Mouse (Mus musculus) T-helper 17 cell (primary cell): ENCODE data around the gene Lamtor3.
"Not testable (repeated sequence)": the region's sequence is repeated elsewhere in the genome, so short reads cannot be mapped to it uniquely, and the experiment has no call there.

Experiments
- in situ Hi-C, 2 experiments: fragments of 300-600 bp; cut with MboI, MseI; formaldehyde crosslinking; loops; 1 replicate in 1 of 2; 2 replicates in 1 of 2; pipeline ENCODE4 v1.15.1; 2025; ENCODE audit warnings: high pct_unique_total_duplicates in 2 of 2

Gene Lamtor3

DNA sequence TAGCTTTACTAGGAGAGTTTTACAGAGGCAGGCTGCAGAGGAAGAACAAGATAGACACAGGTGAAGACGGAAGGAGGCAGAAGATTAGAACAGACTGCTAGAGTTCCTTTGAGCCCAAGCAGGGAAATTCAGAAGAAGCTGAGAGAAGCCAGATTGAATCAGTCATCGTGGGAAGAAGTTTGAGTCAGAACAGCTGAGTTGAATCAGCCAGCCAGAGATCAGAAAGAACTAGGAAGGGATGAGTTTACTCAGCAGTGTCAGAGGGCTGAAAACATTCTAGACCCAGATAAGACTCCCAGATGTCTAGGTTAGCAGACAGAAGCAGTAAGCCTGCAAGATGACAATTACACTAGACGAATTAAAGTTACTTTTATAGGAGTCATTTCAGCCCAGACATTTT, 15.7 kb downstream of the Lamtor3 start:
- in situ Hi-C loops: no loop called here

DNA sequence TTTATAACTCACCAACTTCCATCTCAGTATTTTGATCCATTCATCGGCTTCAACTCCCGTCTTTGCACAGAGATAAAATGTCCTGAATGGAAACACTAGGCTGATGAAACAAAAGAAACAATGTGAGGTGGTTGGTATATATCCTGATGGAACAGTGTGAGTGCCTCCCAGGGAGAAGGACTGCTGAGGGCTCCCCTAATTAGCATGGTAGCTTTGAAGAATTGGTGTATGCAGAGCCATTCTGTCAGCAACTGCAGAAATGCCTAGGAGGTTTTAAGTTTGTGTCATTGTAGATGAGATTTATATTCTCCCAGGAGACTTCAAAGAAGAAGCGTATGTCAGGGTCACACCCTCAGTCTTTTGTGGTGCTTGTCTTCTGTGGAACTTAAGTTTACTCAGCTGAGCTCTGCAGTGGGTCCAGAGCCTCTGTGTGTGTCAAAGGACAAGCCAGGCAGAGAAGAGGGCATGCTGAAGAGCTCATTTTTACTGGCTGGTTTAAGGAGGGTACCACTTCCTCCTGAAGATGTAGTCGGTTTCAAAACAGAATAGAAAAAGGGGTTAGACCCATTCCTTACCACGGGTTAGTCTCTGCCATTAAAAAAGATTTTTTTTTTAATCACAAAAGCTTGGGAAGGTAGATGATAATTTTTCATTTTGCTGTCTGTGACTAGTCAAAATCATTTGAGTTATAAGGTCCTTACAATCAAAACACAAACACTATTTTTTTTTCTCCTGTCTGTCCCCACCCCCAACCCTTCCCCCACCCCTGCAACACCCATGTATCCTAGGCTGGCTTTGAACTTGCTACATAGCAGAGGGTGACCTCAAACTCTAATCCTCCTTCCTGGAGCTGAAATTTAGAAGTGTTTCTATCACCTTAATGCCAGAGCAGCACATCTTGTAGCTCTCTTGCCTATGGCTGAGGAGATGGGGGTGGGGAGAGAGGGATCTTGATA, 17.5 kb downstream of the Lamtor3 start:
- in situ Hi-C loops: no loop called here

DNA sequence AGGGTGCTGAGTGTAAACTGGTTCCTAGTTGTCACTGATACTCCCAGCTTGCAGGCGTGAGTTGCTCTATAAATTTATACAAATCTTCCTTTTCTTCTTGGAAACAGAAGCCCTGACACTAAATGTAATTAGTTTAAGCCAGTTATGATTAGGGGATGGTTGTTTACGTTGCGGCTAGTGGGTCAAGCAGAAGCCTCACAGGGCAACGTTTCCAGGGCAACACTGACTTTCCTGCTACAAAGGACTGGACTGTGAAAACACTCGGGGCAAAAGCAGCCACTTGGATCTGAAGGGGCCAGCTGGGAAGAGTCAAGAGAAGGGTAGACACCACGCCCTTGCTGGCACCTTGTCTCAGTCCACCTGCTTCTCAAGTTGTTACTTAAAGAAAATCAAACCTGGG, 18.2 kb downstream of the Lamtor3 start:
- in situ Hi-C loops: no loop called here

DNA sequence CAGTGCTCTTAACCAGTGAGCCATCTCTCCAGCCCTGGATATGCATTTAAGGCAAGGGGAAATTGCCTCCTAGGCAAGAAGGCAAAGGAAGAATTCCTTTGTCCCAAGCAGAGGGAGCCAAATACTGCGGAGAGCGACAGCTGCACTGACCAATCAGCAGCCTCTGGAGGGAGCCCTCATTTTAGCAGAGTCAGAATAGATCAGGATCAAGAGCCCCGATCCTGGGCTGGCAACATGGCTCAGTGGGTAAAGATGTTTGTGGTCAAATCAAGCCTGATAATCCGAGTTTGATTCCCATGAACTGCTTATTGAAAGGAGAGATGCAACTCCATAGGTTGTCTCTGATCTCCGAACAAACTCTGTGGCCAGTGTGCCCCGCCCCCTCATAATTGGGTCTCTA, 20.3 kb downstream of the Lamtor3 start:
- in situ Hi-C loops: no loop called here

DNA sequence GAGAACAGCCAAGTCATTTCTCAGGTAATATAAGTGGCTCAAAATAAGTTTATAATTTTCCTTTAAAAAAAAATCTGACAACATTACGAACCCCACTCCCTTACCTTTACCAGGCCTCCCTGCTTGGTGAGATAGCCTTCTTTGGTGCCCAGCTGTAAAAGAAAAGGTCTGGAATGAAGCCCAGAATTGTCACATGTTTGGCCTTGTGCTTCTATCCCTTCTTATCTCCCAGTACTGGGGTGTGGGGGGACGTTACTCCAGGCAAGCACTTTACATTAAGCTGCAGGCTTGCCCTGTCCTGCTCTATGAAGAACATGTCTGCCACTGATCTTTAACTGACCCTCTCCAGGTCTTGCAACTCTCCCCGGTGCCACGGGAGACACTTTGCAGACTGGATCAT, 22.5 kb downstream of the Lamtor3 start:
- in situ Hi-C loops: no loop called here

DNA sequence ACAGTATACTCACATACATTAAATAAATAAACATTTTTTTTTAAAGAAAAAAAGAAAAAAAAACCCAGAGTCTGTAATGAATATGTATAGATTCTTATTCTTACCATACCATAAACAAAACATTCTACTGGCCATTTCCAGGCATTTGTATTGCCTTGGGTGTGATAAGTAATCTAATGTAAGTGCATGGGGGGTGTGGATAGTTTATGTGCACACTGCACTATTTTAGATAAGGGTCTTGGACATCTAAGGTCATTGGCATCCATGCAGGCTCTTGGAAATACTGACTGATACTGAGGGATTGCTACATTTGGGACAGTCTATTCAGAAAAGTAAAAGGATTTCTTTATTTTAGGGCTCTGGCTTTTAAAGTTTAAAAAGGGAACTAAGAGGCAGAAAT, 23.2 kb downstream of the Lamtor3 start:
- in situ Hi-C loops: no loop called here

DNA sequence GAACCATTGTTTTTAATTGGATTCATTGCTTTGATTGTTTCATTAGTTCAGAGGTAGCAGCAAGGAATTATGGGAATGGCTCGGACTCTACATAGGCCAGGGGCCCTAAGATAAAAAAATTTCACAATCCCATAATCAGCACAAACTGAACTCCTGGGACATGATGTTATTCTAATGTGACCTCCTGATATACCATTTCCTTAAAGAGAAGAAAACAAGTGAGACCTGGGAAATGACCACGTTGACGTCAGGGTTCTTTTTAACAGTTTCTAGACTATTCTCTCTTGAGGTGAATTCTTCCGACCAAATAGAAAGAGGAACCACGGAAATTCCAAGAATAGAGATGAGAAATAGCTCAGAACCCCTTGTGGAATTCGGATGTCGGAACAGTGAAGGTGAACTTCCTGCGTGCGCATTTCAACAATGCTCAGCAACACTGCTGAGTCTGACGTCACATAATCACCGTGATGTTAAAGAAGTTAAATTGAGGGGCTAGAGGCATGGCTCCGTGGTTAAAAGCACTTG, 23.9 kb downstream of the Lamtor3 start:
- in situ Hi-C loops: no loop called here

DNA sequence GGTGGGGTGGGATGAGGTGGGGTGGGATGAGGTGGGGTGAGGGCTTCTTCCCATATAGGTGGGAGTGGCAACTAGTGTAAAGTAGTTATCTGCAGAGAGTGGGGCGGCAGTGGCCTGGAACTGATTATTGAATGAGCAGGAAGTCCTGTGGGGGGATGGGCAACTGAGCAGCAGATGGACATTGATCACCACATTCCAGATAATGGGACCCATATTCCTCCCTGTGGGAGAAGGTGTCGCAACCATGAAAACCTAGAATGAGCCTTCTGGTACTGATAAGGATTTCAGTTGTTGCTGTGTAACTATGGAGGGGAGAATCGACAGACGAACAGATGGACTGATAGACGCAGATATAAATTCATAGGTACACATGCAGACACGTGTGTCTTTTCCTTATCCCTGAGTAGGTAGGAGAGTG, 25.4 kb downstream of the Lamtor3 start:
- in situ Hi-C loops: no loop called here

DNA sequence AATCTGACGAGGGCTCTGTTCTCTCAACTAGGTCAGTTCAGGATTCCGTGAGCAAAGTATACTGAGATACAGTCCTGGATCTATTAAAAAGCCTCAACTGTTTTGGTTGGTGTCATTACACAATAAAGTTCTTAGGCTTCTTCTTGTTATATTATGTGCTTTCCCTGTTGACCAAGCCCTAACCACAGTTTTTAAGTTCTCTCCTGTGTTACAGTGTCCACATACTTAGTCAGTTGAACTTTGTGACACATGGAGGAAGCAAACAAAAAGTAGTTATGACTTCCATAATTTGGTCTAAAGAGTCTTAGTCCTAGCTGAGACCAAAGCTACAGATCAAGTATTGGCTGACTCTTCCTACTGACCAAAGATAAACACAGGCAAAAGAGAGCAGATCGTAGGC, 28.5 kb downstream of the Lamtor3 start:
- in situ Hi-C loops: no loop called here

DNA sequence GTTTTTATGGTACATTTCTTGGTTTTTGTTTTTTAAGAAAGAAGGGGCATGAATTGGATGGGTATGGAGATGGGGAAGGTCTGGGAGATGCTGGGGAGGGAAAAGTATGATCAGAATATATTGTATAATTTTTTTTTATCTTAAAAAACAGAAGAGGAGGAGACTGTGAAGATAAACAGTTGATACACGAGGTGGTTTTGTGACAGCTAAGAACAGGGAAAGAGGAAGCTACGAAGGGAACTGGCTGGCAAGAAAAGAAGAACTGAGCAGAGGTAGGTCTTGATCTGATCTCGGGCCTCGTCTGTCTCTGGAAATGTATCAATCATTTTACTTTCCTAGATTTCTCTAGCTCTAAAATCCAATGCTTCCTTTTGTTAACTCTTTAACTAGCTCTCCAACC, 29.2 kb downstream of the Lamtor3 start:
- in situ Hi-C loops: no loop called here

DNA sequence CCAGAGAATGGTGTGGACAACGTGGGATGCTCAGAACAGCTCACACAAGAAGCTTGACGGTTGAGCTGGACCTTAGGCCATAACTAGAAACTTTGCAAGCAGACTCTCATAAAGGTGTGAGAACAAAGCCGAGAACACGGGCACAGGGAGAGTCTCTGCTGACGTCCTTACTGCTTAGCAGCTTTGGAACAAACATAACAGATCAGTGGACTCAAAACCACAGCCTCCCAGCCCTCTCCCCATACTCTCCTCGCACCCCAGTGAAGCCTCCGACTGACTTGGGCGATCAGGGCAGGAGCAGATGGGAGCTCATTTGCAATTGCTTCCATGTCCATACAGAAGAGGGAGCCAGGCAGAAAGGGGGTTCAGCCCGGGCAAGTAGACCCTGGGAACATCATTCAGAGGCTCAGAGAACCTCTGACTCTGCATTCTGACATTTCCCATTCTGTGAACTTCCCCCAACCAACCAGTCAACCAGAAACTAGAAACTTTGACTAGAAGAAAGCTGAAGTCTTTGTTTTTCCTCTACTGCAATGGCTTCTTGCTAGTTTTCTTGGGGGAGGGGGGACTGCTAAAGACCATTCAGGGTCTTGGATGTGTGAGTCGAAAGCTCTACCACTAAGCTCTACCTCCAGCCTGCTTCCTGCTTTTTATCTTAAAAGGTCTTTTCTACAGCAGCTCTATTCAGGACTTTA, 32.0 kb downstream of the Lamtor3 start:
- in situ Hi-C loops: no loop called here

DNA sequence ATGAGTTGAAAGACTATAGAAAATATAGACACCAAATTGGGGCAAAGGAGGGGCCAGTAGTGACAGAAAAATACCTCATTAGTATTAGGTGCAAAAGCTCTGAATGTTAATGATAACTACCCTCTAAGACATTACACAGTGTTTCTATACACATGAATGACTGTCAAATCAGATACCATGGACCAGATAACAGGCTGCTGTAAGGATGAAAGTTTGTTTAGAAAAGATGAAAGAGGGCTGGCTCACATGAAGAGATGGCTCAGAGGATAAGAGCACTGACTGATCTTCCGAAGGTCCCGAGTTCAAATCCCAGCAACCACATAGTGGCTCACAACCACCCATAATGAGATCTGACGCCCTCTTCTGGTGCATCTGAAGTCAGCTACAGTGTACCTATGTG, 33.0 kb downstream of the Lamtor3 start:
- in situ Hi-C loops: not testable (repeated sequence)

DNA sequence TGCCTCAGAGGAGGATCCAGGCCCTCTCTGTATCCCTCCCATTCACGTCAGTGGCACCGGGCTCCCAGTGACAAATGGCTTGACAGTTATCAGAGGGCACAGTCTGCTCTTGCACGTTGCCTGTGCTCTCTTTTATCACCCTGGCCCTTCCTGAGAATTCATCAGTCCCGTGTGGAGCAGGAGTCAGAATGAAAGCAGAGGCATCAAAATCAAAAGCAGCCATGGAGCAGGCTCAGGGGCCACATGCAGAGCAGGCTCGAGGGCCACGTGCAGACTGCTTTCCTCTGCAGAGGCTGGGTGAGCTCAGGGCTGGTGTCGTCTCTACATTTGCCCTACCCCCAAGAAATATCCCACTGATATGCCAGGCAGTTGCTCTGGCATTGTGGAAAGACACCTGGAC, 33.5 kb downstream of the Lamtor3 start:
- in situ Hi-C loops: no loop called here

DNA sequence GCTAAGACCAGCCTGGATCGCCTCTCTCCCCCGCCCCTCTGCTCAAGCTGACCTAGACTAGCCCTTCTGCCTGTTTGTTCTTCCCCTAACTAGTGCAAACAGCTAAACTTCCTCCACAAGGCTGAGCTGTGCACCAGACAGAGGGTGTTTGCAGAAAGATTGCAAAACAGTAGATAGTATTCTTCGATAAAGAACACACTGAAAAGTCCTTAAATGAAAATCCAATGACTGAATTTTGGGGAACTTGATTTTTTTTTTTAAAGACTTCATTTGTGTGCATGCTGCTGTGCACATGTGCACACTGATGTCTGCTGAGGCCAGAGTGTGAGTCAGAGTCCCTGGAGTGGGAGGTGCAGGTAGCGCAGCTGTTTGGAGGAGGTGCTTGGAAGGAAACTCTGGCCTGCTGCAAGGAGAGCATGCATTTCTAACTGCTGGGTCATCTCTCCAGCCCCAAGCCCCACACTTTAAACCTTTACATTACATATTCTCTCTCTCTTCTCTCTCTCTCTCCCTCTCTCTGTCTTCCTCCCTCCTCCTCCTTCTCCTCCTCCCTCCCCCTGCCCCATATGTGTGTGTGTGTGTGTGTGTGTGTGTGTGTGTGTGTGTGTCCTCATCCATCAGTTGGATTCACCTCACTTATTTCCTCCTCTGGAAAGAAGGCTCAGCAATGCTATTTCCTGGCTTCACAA, 34.1 kb downstream of the Lamtor3 start:
- in situ Hi-C loops: no loop called here

DNA sequence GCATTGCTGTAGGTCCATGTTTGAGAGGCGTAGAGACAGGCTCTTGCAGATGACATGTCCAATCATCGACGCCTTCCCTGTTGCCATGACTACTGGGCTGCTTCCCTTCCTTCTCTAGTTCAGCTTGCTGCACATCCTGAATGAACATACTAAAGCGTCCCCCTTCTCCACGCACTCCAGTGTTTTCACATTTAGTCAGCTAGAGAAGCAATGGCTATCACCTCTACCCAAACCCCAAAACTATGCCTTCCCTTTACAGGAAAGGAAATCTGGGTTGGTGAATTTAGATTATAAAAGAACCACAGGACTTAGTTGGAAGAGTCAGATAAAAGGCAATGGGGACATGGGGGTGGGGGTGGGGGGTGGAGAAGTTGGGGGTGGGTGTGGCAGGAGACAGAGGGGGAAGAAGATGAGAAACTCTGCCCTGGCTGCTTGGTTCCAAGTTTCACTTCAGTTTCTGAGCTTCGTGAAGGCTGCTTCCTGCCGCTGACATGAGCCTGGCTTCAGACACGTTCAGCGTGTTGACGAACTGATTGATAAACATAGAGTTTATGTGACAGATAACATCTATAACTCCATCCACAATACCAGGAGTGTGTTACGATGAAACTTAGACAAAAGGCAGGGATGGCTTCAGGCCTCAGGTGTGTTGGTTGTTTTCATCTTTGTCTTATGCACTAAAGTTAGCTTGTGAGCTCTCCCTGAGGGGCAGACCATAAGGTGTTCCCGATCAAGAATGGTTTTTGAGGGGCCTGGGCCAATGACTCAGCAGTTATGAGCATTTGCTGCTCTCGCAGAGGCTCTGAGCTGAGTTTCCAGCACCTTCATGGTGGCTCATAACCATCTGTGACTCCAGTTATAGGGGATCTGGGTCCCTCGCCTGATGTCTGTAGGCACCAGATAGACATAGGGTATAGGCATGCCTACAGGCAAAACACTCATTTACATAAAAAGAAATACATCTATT, 34.9 kb downstream of the Lamtor3 start:
- in situ Hi-C loops: no loop called here

DNA sequence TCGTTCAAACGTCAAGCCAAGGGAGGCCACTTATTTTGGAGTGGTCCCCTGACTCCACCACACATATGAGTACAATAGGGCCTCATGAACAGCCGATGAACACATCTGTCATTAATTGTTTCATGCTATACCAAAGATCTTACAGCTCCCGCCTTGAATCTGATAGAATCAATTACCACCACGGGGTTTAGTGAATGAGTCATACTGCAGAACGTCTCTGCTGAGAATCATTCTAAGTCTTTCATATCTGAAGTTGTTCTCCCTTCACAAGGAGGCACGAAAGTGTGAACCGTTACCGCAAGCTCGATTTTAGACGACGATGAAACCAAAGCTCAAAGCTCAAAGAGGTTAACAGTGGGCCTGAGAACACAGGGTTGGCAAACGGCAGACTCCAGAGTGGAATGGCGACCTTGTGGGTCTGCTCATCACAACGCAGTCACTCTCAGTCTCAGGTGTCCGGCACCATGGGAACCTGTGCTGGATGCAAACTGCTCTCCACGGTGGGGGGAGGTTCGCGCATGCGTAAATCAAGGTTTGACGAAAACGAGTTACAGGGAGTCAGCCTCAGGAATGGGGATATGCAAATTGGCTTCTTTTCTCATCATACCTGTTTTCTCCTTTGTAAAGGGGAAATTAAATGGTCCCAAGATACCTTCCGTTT, 36.1 kb downstream of the Lamtor3 start:
- in situ Hi-C loops: no loop called here

DNA sequence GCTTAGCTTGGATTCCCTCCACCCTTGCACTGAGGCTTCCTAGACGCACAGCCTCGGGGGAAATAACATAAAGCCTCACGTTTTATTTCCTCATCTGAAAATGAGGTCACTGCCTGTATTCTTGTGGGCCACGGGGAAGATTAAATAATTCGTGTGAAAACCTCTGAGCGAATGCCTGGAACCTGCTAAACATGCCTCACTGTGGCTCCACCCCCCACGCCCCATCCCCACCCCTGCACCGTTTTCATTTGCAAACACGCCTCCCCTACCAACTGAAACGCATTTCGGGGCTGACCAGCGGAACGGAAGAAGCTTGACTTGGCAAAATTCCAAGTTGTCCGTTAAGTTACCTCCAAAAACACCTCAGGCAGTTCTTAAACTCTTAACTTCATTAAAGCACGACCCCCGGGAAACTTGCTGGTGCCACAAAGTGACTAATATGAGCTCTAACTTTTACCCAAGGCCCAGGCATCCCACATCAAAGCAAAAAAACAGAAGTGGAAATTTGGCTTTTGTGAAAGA, 37.3 kb downstream of the Lamtor3 start:
- in situ Hi-C loops: no loop called here

DNA sequence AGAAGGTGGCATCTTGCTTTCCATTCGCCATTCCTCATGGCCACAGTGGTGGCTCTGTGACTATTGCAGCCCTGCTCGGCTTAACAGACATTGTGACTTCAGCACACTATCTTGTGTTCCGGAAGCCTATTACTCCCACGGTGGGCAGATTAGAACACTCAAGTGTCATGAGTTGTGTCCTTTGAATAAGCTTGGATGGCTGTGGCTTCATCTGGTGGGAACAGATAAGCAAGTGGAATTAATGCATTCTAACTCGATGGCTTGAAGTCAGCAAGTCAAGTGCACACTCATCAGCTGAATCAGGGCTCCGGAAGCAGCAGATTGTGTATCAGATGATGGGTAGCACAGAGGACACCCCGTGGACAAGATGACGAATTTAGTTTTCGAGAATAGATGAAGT, 39.6 kb downstream of the Lamtor3 start:
- in situ Hi-C loops: no loop called here

DNA sequence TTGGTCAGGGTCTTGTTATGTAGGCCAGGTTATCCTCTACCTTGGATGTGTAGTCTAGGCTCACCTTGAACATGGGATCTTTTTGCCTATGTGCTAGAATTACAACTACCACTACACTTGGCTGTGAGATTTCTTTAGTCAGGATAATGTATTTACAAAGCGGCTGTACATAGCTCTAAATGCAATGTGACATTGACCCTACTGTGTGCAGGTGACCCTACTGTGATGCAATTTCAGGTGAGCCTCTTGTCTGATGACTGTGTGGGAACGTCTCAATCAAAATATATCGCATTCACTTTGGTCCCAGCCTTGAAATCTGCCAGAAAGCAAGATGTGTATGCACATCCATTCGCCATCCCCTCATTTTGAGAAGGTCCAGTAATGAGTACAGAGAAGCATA, 40.0 kb downstream of the Lamtor3 start:
- in situ Hi-C loops: no loop called here

DNA sequence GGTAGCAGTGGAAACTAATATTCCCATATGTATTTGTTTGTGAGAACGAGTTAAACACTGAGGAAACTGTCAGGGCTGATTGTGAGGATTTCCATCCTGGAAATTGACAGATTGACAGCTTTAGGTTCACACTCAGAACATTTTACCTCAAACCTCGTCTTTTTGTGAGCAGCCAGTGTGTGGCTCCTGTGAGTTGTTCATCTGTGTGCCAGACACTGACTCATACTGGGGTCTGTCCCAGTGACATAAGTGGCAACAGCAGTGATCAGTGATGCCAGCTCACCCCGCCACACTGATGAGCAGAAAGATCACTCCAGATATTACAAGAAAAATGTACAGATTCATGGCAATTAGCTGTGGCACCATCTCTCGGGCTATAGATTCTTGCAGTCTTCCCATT, 41.1 kb downstream of the Lamtor3 start:
- in situ Hi-C loops: no loop called here
